Mouse (Mus musculus): Measurements from ENCODE around the gene S100a4. TPM values are rescaled to one million over a fixed set of nuclear protein-coding genes. Genes with fewer than 3 reads are reported as not detected.

Gene S100a4
- 5.6 TPM for polyA plus RNA-seq (2014; fragmentation: Illumina TruSeq; extraction: RNeasy Lipid Tissue Mini Kit (QIAGEN cat#74804); ENCODE audit: low read depth, low replicate concordance)

DNA sequence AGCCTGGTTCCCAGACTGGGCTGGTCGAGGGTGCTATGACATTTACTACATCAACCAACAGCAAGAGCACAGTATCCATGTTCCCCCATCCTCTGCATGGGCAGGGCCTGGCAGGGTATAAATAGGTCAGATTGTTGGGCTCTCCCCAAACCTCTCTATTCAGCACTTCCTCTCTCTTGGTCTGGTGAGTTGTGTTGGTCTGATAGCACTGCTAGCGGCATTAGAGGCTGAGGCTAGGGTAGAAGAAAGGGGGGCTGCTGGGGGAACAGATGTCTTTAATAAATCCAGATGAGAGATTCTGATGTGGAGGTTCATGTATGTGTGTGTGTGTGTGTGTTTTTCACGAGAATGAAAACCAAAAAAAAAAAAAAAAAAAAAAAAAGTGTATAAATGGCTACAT is at the start of gene S100a4:
Gene S100a4 (plus strand): TSS at position 149 of the 400 bp plus-strand sequence.

DNA sequence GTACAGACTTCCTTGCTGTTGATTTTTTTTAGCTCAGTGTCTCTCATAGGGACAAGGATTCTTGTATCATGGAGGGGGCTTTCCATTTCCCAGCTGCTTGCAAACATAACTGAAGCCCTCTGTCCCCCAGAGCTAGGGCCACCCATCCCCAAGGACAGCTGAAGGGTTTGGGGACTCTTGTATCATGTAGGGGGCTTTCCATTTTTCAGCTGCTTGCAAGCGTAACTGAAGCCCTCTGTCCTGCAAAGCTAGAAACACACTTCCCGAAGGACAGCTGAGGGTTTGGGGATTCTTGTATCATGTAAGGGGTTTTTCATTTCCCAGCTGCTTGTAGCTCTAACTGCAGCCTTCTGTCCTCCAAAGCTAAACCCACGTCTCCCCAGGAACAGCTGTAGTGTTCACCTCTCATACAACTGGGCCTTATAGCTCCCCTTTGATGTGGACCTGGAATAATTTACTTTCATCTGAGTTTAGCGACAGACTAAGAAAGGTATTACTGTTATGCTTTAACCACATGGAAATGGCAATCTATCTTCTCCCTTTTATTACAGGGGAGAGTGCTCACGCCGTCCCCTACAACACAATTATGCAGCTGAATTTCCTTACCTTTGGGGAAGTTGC is 43.5 kb upstream of the S100a4 start, which contains the start of gene S100a3:
Gene S100a3 (plus strand): TSS at position 571 of the 621 bp plus-strand sequence.

DNA sequence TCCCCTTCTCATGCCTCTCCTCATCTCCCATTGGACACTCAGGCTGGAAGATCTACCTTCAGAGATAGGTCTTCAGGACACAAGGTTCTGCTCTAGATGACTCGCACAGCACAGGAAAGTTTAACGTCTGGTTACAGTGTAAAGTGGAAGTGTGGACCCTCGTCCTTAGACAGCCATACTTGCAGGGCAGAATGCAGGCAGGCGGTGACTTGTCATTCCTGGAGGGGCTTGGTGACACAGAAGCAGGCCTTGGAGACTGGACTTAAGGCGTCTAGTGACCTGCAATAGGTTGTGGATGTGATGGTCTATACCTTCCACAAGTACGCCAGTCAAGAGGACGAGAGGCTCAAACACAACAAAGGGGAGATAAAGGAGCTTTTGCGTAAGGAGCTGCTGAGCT is 13.6 kb upstream of the S100a4 start, which contains the start of gene S100a2:
Gene S100a2 (plus strand): TSS at position 301 of the 400 bp plus-strand sequence.

DNA sequence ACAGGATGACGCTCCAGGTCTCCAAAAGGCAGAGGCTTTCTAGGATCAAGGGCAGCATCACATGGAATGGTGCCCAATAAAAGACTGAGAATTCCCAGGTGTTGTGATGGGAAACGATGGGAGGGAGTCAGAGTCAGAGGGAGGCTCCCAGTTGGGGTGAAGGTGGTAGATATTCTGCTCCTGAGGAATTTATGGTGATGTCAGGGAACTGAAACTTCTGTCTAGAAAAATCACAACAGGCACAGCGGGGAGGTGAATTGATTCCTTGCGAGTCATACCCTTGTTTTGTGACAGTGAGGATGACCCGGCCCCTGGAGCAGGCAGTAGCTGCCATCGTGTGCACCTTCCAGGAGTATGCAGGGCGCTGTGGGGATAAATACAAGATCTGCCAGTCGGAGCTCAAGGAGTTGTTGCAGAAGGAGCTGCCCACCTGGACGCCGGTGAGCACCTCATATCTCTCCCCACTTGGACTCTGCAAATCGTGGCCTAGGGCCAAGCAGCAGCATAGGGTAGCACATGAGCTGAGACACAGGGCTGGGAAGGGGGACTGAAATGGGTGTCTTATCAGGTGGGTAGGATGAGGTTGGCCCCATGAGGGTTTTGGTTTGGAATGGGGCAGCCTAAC is 2.0 kb upstream of the S100a4 start, which contains the start of gene Gm42674:
Gene Gm42674 (plus strand): TSS at position 419 of the 625 bp plus-strand sequence.

DNA sequence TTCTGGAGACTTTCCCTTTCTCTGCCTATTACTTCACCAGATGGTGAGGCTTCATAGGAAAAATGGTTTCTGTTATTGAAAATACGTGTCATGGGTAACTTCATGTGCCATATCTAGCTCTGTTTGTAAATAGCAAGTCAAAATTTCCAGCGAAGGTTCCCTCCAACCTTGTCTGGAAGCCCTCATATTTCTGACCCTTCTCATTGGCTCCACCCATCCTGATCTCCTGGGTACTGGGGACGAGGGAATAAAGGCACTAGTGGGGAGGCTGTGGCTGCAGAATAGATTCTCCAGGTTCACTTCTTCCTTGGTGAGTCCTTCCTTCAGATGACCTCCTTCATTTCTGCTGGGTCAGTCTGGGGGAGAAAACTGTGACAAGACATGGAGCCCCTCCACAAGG is 4.7 kb downstream of the S100a4 start, which contains the start of gene S100a5:
Gene S100a5 (plus strand): TSS at position 301 of the 400 bp plus-strand sequence.

DNA sequence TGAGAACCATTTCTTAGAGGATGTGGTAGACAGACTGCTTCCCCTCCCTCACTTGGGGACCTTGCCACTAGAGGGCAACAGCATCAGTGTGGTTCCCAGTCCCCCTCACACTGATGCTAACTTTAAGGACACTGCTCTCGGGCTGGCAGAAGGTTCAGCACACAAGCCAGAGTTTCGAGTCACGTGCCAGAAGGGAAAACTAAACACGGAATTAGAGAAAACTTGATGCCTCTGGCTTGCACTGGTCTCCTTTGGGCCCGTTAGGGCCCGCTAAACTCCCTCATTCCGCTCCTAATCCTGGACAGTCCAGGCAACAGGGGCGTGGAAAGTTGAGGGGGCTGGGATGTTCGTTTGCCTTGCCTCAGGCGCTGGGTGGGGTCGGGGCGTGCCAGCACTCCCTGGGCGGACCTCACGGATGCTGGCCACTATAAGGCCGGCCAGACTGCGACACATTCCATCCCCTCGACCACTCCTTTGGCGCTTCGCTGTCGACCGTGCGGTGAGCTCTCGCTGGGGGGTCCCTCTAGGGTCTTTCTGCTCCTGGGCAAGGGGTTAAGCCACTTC is 9.2 kb downstream of the S100a4 start, which contains the start of gene S100a6:
Gene S100a6 (plus strand): TSS at position 155 of the 564 bp plus-strand sequence.

DNA sequence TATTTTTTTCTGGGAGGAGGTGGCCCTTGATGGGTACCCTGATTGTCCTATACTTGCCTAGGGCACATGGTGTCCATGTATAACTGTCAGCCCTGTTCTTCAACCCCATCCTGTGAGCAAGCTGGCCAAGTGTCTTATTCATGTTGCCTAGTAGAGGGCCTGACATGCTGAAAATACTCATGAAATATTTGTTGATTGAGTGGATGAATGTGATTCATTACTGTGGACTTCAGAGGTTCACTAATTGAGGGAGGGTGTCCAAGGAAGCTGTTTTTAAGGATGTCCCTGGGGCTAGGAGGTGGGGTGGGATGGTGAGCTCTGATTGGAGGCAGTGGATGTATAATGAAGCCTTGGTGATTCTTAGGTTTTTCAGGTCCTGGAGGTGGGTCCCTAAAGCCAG is 50.1 kb downstream of the S100a4 start, which contains the start of gene S100a7a:
Gene S100a7a (plus strand): TSS at position 301 of the 400 bp plus-strand sequence.

Other genes starting within 250 kb of the S100a4 start
- 1.7 TPM for gene Slc27a3, start 213.8 kb upstream of the S100a4 start, polyA plus RNA-seq (2014; fragmentation: Illumina TruSeq; extraction: RNeasy Lipid Tissue Mini Kit (QIAGEN cat#74804); ENCODE audit: low read depth, low replicate concordance)
- gene Ints3, start 170.1 kb upstream of the S100a4 start, polyA plus RNA-seq (2014; fragmentation: Illumina TruSeq; extraction: RNeasy Lipid Tissue Mini Kit (QIAGEN cat#74804); ENCODE audit: low read depth, low replicate concordance) = 32.7 TPM
- 159 TPM for gene Npr1, start 137.9 kb upstream of the S100a4 start, polyA plus RNA-seq (2014; fragmentation: Illumina TruSeq; extraction: RNeasy Lipid Tissue Mini Kit (QIAGEN cat#74804); ENCODE audit: low read depth, low replicate concordance)
- gene Ilf2, start 127.6 kb upstream of the S100a4 start, polyA plus RNA-seq (2014; fragmentation: Illumina TruSeq; extraction: RNeasy Lipid Tissue Mini Kit (QIAGEN cat#74804); ENCODE audit: low read depth, low replicate concordance) = 73.4 TPM
- gene Snapin, start 112.7 kb upstream of the S100a4 start, polyA plus RNA-seq (2014; fragmentation: Illumina TruSeq; extraction: RNeasy Lipid Tissue Mini Kit (QIAGEN cat#74804); ENCODE audit: low read depth, low replicate concordance) = 156 TPM
- 164 TPM for gene Chtop, start 94.3 kb upstream of the S100a4 start, polyA plus RNA-seq (2014; fragmentation: Illumina TruSeq; extraction: RNeasy Lipid Tissue Mini Kit (QIAGEN cat#74804); ENCODE audit: low read depth, low replicate concordance)
- gene S100a1, start 89.4 kb upstream of the S100a4 start, polyA plus RNA-seq (2014; fragmentation: Illumina TruSeq; extraction: RNeasy Lipid Tissue Mini Kit (QIAGEN cat#74804); ENCODE audit: low read depth, low replicate concordance) = 54.6 TPM
- 14.9 TPM for gene S100a13, start 89.3 kb upstream of the S100a4 start, polyA plus RNA-seq (2014; fragmentation: Illumina TruSeq; extraction: RNeasy Lipid Tissue Mini Kit (QIAGEN cat#74804); ENCODE audit: low read depth, low replicate concordance)
- not detected for gene S100a14, start 76.9 kb upstream of the S100a4 start, polyA plus RNA-seq (2014; fragmentation: Illumina TruSeq; extraction: RNeasy Lipid Tissue Mini Kit (QIAGEN cat#74804); ENCODE audit: low read depth, low replicate concordance)
- 41.3 TPM for gene S100a16, start 66.5 kb upstream of the S100a4 start, polyA plus RNA-seq (2014; fragmentation: Illumina TruSeq; extraction: RNeasy Lipid Tissue Mini Kit (QIAGEN cat#74804); ENCODE audit: low read depth, low replicate concordance)
- not detected for gene S100a3, start 43.2 kb upstream of the S100a4 start, polyA plus RNA-seq (2014; fragmentation: Illumina TruSeq; extraction: RNeasy Lipid Tissue Mini Kit (QIAGEN cat#74804); ENCODE audit: low read depth, low replicate concordance)
- gene S100a2, start 13.5 kb upstream of the S100a4 start, polyA plus RNA-seq (2014; fragmentation: Illumina TruSeq; extraction: RNeasy Lipid Tissue Mini Kit (QIAGEN cat#74804); ENCODE audit: low read depth, low replicate concordance) = not detected
- gene Gm42674, start 1.9 kb upstream of the S100a4 start, polyA plus RNA-seq (2014; fragmentation: Illumina TruSeq; extraction: RNeasy Lipid Tissue Mini Kit (QIAGEN cat#74804); ENCODE audit: low read depth, low replicate concordance) = not detected
- gene S100a5, start 4.8 kb downstream of the S100a4 start, polyA plus RNA-seq (2014; fragmentation: Illumina TruSeq; extraction: RNeasy Lipid Tissue Mini Kit (QIAGEN cat#74804); ENCODE audit: low read depth, low replicate concordance) = not detected
- 20.2 TPM for gene S100a6, start 9.1 kb downstream of the S100a4 start, polyA plus RNA-seq (2014; fragmentation: Illumina TruSeq; extraction: RNeasy Lipid Tissue Mini Kit (QIAGEN cat#74804); ENCODE audit: low read depth, low replicate concordance)
- 0.47 TPM for gene S100a7a, start 50.2 kb downstream of the S100a4 start, polyA plus RNA-seq (2014; fragmentation: Illumina TruSeq; extraction: RNeasy Lipid Tissue Mini Kit (QIAGEN cat#74804); ENCODE audit: low read depth, low replicate concordance)
- 4.1 TPM for gene S100a8, start 65.2 kb downstream of the S100a4 start, polyA plus RNA-seq (2014; fragmentation: Illumina TruSeq; extraction: RNeasy Lipid Tissue Mini Kit (QIAGEN cat#74804); ENCODE audit: low read depth, low replicate concordance)
- not detected for gene S100a9, start 92.0 kb downstream of the S100a4 start, polyA plus RNA-seq (2014; fragmentation: Illumina TruSeq; extraction: RNeasy Lipid Tissue Mini Kit (QIAGEN cat#74804); ENCODE audit: low read depth, low replicate concordance)
- gene Pglyrp4, start 123.1 kb downstream of the S100a4 start, polyA plus RNA-seq (2014; fragmentation: Illumina TruSeq; extraction: RNeasy Lipid Tissue Mini Kit (QIAGEN cat#74804); ENCODE audit: low read depth, low replicate concordance) = not detected
- gene Gm5849, start 174.1 kb downstream of the S100a4 start, polyA plus RNA-seq (2014; fragmentation: Illumina TruSeq; extraction: RNeasy Lipid Tissue Mini Kit (QIAGEN cat#74804); ENCODE audit: low read depth, low replicate concordance) = not detected

Data from adrenal gland, adult 10 weeks (tissue).